Mouse (Mus musculus) right cerebral cortex, adult 2 months (tissue): ENCODE measurements around the gene Slc2a1.
A peak's percentile ranks its signal among the peaks of the same experiment; 100 is the strongest.

ENCODE experiments used
- DNase-seq, 2 experiments: peaks; one replicate each; pipeline ENCODE4 v3.0.0; 2021 to 2022; ENCODE audit warnings: low spot score in 2 of 2

The Slc2a1 gene

DNA sequence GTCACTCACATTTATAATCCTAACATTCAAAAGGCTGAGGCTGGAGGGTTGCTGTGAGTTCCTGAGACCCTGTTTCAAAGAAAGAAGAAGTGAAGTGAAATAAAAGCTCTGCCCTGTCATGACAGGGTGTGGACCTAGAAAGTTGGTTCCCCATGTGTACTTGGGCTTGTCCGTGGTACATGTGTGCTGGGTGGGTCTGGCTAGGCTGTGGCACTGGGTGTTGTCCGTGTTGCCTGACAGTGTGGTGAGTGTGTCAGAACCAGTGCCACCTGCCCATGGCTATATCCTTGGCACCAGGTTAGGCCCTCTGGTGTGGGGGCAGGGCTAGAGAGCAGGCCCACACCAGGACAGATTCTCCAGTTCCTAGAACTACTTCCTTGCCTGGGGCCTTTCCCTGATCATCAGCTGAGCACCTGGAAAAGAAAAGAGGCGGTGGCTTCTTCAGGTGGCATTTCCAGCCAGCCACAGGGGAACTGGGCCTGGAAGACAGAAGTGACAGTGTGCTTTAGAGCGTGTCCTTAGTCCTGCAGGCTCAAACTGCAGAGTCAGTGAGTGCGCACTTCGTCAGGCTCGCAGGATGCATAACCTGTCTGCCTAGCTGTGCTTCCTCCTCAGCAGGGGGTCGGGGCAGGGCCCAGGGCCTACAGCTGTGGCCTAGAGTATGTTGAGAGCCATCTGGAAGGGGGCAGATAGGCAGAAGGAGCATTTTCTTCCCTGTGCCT is 22.8 kb downstream of the Slc2a1 start:
- no peak for DNase-seq

DNA sequence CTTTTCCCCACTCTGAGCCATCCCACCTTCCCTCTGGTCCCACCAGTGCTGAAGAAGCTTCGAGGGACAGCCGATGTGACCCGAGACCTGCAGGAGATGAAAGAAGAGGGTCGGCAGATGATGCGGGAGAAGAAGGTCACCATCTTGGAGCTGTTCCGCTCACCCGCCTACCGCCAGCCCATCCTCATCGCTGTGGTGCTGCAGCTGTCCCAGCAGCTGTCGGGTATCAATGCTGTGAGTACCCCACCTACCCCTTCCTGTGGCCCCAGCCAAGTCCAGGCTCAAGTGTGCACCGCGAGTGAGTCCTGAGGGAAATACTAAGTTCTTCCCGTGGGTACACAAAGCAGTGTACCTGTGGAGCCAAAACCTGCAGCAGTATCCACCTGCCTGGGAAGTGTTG is 24.8 kb downstream of the Slc2a1 start:
- DNase-seq, result no peak

DNA sequence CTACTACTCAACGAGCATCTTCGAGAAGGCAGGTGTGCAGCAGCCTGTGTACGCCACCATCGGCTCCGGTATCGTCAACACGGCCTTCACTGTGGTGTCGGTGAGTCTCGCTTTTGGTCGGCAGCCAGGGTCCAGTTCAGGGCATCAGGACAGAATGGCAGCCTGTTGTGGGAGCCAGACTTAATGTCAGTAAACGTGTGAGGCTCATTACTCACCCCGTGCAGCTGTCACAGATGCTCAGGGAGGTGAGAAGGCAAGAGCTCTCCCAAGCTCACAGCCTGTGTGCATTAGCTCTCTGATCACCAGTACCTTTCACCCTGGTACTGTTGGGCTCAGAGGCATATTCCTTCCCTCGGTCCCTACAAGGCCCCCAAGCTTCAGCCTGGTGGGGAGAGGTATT is 25.3 kb downstream of the Slc2a1 start:
- no peak for DNase-seq

DNA sequence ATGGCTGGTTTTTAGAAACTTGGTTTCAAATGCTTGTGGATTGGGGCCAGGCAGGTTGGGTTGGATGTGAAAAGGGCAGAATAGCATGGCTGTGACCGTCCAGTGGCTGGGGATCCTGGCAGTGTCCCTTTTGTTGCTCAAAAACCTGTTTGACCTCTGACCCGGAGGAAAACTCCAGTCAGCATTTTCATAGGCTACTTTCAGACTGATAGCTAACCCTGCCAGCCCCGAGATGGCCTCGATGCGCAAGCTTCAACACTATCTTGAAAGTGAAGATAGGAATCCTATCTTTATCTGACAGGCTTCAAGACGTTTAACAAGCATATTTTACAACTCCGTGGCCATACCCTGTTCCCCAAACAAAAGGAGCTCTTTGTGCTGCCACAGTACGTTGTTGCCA is 28.8 kb downstream of the Slc2a1 start:
- no peak for DNase-seq

DNA sequence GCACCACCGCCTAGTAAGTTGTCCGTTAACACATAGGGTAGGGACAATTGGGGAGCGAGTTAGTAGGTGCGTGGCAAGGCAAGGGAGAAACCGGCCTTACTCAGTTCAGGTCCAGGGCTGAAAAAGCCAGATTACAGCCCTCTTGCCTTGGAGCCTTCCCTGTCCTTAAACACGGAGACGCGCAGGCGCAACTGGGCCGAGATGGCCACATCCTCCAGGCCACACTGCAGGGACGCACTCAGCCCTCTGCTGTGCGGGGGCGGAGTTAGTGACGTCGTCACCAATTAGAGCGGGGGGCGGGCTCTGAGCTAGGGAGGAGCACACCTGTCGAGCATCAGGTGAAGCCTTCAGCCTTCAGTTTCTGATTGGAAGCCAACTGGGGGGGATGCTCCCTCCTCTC is 29.7 kb downstream of the Slc2a1 start:
- DNase-seq, result peak; percentile 65 to 75

DNA sequence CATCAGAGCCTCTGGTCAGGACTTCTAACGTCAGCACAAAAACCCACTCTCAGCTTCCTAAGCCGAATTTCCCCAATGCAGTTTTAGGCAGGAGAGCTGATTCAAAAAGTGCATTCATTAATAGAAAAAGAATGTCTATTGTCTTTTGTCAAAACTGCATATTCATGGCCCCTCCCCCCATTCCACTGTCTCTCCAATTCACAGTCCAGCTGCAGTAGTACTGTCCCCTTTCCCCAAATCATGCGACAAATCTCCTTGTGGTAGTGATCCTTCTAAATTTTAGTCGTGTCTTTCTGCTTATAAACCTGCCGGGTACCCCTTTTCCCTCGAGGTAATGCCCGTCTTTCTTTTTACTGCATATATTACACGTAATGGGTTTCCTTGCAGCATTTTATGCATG is 30.3 kb downstream of the Slc2a1 start:
- DNase-seq, result no peak

DNA sequence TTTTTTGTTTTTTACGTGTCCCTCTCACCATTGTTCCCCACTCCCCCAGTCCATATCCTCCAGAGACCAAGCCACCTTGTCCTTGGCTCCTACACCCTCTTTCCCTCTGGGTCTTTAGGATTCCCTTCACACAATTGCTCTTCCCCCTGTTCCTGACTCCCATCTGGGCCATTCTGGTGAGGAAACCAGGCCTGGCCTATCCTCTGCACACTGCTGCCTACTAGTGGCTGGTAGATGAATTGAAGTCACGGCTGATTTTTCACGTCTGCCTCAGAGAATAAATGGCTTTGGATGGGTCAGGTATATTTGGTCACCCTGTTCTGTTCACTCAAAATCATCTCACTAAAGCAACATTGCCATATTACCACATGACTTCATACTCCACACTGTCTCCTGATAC is 31.6 kb downstream of the Slc2a1 start:
- no peak for DNase-seq

DNA sequence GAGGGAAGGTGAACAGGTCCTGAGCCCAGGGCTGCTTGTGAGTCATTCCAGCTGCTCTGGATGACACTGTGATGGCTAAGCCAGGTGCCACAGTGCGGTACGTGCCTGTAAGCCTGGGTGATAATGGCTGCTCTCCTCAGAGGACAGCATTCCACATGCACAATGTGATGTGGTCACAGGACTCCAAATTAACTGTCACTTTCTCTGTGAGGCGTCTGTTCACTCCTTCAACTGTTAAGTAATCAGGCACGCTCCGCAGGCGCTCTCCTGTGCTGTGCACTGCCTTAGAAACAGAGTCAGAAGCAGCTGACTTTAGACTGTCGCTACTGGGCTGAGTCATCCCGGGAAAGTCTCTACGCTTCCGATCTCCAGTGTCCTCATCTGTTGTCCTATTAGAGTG is 32.7 kb downstream of the Slc2a1 start:
- peak; percentile 35 to 37 for DNase-seq

DNA sequence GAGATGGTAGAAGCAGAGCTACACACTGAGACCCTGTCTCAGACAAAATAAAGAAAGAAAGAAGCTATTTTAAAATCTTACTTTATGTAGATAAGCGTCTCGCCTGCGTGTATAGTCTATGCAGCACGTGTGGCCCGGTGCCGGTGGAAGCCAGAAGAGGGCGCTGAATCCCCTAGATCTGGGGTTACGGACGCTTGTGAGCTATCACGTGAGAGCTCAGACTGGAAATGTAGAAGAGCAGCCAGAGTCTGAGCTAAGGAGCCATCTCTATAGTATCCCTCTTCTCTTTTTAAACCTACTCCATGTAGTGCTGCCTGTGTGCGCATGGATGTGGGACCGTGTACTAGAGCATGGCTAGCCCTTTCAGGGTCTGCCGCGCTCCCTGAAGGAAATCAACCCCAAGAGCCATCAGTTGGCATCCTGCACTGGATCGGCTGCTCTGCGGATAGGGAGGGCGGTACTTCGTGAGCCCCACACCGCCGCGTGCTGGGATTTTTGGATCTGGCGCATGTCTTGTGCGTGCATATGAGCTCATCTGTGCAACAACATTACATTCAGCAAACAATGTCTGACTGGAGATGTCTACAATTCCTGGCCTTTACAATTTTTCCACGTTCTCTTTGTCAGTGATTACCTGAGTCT is 33.8 kb downstream of the Slc2a1 start:
- DNase-seq, result no peak

DNA sequence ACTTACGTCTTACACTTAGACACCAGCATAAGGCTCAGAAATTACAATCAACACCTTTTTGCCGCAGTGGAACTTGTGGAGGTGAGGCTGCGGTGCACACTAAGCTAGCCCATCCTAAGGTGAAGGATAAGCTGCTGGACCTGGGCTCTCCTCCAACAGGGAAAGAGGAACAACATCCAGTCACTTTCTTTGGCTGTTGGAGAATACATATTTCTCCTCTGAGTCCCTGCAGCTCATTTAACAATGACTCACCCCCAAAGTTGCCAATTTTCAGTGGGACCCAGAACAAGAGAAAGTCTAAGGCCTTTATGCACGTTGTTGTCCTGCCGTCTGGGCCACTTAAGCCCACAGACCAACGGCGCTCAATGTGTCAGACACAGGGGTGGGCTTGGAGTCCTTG is 38.3 kb downstream of the Slc2a1 start:
- no peak for DNase-seq

DNA sequence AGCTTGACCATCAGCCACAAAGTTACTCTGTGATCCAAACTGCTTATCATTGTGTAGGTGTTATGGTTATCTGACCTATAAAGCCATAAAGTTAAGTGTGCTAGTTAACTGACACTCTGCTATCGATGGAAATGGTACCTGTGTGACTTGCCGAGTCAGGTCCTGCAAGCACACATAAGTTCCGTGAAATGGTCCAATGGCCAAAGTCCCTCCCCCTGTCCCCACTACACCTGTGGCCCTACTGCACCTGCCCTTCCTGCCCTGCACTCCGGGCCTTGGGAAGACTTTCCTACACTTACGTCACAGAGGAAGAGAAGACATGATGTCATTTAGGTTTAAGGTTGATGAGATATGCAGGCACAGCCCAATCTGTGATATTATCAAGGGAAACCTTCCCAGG is 38.8 kb downstream of the Slc2a1 start:
- no peak for DNase-seq

DNA sequence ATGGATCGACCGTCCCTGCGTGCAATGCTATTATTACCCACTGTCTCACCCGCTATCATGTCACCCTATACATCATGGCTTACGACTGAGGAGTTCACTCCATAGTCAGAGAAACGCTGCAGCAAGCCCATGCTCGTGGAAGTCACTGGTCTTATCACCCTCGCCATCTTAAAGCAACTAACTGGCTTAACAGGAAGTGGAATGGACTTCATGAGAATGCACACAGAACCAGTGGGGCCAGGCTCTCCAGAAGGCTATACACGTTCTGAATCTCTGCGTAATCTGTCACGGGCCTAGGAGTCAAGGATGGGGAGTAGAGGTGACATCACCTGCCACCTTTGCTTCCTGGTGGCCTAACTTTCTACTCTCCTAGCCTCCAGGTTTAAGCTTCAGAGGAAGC is 40.2 kb downstream of the Slc2a1 start:
- no peak for DNase-seq

DNA sequence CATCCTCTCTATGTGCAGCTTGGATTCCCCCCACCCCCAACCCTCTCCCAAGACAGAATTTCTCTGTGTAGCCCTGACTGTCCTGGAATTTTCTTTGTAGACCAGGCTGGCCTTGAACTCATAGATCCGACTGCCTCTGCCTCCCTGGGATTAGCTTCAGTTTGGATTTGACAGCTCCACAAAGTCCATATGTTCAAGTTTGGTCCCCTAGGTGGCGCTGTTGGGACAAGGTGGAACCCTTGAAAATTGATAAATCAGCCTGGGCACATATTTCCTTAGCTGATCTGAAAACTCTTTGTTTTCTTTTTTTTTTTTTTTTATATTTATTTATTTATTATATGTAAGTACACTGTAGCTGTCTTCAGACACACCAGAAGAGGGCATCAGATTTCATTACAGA is 48.7 kb downstream of the Slc2a1 start:
- DNase-seq, result peak; percentile 60 to 64

DNA sequence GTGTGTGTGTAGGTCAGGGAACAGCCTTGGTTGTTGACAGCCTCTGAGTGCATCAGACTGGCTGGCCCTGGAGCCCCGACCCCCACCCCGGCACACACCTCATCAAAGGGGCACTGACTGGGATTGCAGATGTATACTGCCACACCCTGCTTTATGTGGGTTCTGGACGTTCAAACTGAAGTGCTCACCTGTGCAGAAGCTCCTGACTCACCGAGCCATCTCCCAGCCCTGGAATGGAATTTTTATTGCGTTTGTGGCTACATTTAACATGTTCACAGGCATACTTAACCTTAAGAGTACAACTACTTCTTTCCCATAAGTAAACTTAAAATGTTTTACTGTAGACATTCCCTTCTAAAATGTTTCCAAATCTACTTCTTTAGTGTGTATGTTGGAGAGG is 49.4 kb downstream of the Slc2a1 start:
- no peak for DNase-seq

DNA sequence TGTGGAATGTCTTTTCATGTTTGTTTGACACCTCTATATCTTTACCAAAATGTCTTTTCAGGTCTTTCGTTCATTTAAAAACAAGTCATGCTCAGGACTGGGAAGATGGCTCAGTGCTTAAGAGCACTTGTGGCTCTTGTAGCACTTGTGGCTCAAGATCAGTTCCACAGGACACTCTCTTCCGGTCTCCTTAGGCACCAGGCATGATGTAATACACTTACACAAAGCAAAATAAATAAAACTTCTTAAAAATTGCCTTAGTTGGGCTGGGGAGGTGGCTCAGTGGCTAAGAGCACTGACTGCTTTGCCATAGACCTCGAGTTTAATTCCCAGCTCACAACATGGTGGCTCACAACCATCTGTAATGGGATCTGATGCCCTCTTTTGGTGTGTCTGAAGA is 52.8 kb downstream of the Slc2a1 start:
- no peak for DNase-seq

DNA sequence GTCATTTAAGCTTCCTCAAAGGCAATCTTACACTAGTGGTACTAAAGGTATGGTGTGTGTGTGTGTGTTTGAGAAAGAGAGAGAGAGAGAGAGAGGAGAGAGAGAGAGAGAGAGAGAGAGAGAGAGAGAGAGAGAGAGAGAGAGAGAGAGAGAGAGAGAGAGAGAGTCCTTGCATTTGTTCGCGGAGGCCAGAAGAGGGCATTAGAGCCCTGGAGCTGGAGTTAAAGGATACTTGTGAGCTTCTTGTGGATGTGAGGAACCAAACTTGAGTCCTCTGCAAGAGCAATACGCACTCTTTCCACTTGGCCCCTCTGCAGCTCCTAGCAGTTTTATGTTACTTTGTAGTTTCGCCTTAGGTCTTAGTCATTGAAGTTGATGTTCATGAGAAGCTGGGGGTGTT is 54.5 kb downstream of the Slc2a1 start:
- DNase-seq, result no peak

DNA sequence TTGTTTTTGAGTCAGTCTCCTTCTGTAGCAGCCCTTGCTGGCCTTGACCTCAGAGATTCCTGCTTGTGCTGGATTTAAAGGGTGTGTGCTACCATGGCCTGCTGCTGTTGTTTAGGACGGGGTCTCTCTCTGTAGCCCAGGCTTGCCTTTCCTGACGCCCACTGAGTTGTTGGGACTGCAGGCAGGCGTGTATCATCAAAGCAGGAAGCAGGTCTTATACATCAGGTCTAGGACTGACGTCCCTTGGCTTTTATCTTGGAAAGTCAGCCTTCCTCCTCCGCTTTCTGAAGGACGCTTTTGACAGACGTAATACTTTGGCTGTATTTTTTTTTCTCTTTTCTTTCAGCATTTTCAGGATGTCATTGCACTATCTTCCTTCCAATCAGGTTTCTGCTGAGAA is 57.4 kb downstream of the Slc2a1 start:
- no peak for DNase-seq

DNA sequence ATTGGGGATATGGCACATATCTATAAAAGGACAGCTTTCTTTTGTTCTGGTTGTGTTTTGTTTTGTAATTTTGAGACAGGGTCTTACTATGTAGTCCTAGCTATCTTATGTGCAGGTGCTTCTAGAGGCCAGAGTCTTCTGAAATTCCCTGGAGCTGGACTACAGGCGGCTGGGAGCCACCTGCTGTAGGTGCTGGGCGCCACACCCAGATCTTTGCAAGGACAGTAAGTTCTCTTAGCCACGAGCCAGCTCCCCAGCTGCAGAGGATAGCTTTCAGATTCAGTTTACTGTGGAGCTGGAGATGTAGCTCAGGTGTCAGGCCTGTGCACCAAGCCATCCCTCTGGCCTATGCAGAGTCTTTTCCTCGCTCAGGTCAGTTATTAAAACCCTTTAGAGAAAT is 58.6 kb downstream of the Slc2a1 start:
- DNase-seq, result no peak

DNA sequence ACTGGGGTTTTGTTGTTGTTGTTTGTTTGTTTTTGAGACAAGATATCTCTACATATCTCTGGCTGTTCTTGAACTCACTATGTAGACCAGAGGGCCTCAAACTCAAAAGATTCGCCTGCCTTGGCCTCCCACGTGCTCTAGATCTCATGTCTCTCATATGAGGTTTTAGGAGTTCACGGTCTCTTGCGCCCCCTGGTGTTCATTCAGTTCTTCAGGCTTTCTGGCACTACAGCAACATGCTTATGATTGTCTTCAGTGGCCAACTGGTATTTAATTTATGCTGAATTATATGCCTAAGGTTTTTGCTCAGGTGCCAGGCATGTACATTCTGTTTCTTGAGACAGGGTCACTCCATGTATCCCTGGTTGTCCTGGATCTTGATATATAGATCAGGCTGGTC is 59.2 kb downstream of the Slc2a1 start:
- DNase-seq, result peak; percentile 91 to 93

DNA sequence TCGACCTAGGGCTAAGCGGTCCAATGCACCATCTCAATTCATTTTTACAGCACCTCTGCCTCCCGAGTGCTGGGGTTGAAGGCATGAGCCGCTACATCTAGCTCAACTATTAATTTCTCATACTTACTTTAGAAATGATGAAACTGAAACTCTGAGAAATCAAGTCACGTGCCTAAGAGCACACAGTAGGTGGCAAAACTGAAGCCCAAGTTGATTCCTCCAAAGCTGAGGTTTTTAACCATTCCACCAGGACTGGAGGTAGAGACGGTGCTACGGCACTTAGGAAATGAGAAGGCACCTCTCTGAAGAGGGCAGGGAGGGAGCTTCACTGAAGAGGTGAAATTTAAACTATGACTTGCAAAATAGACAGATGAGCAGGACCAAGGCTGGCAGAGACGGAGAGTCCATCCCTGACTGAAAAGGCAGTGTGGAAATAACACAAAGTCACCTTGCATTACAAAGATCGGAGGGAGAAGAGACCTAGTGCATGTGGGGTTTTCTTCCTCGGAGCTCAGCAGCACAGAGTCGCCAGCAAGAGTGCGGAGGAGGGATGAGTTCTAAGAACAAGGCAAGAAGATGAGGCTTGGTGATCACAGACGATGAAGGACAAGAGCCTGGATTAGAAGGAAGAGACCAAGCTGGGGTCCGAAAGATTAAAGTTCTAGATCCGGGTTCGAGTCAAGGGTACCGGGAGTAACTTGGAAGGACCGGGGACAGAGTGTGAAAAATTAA is 64.6 kb downstream of the Slc2a1 start:
- peak; percentile 36 to 51 for DNase-seq

DNA sequence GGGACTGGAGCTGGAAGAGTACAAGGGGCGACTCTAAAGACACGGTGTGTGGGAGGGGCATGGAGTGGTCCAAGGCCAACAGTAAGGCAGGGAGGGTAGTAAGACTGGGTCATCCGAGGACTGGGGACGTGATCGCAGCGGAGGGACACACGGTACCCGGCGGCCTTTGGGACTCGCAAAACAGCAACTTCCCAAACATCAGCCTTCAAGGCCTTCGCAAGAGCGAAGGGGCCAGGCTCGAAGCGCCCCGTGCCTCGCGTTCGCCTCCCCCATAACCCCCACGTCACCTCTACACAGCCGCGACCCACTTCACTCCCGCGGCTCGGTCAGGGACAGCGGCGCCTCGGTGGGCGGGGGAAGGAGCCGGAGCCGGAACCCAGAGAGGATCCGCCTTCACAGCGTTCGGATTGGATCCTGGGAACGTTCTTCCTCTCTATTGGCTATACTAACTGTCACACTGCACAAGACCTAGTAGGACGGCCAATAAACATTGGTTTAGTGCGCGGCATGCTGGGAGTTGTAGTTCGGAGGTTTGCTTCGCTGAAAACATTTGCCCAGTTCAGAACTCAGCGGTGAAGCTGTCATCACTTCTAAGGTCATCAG is 65.4 kb downstream of the Slc2a1 start, which contains the start of gene Zfp691:
Gene Zfp691, minus strand, starts transcription at position 345 of the 603 bp plus-strand sequence.
- peak; percentile 96 to 98 for DNase-seq

DNA sequence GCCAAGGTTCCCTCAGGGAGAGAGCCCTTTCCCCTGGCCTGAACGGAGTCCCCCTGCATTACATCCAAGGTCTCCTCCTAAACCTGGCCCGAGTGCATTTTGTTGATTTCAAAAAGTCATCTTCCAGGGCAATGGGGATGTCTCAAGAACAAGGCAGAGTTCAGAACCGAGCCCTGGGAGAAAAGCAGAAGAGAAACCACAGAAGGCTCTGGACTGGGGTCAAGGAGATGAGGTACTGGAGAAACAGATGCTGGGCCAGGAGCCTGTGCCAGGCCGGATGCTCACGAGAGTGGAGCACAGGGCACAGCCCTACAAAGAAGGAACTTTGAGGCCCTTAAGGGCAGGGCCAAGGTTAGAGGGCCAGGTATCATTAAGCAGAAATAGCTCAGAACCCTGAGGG is 69.2 kb downstream of the Slc2a1 start:
- DNase-seq, result no peak

DNA sequence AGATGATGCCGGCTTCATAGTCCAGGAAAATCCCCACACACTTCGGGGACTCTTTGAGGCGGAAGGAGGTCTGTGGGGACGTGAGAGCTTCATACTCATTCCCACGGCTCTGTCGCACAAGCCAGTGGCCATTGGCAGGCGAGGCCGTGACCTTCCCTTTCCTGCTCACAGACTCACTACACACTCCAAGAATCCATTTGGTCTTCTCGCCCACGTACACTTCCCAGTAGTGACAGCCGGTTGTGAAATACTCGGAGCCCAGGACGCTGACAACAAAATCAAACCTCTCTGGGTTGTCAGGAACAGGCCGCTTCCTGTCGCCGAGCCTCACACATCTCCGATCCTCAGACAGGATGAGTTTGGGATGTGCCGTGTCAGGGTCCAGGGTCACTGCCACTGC is 69.8 kb downstream of the Slc2a1 start:
- DNase-seq, result no peak
